Mouse (Mus musculus) testis, adult 10 weeks (tissue): ENCODE data around the gene Gm364. TPM values are rescaled to one million over a fixed set of nuclear protein-coding genes. Genes with fewer than 3 reads are reported as not detected.

ENCODE experiments used
- polyA plus RNA-seq: library from polyadenylated mRNA; stranded (reverse); fragments of 350-450 nt; fragmentation: Illumina TruSeq; extraction: RNeasy Lipid Tissue Mini Kit (QIAGEN cat#74804); gene quantifications from one replicate; pipeline ENCODE4 v1.2.3, GENCODE M21; 2014; ENCODE audit warnings: low read depth, low replicate concordance

Gene Gm364
- polyA plus RNA-seq, result 85.0 TPM

GRCm38 (mm10) chrX:57408769-57409168 is at the start of gene Gm364:
Gm364 (plus strand) TSS chrX:57409154.

GRCm38 (mm10) chrX:57392367-57393246 is 16.3 kb upstream of the Gm364 start, which contains the start of gene Rbmx:
Rbmx (minus strand) TSS chrX:57393036.

GRCm38 (mm10) chrX:57503634-57504033 is 94.7 kb downstream of the Gm364 start, which contains the start of gene Gpr101:
Gpr101 (minus strand) TSS chrX:57503757.

Other genes with a start within 250 kb of the Gm364 start
- gene Cd40lg, start 197.0 kb upstream of the Gm364 start, polyA plus RNA-seq, result 0.28 TPM
- gene Arhgef6, start 70.4 kb upstream of the Gm364 start, polyA plus RNA-seq, result 120 TPM
- 12.5 TPM for gene Rbmx, start 16.1 kb upstream of the Gm364 start, polyA plus RNA-seq
- gene Gpr101, start 94.6 kb downstream of the Gm364 start, polyA plus RNA-seq, result not detected